13 mouse cellular contexts compared by ENCODE assay signal in genomic region chr15:81990549-81990948, GRCm38 (mm10). TPM values are rescaled to one million over a fixed set of nuclear protein-coding genes. Genes with fewer than 3 reads are reported as not detected.
A peak's percentile ranks its signal among the peaks of the same experiment; 100 is the strongest.
DNase-seq lines count a peak whose midpoint lies in the region; ATAC-seq lines count a peak whose summit lies in the region.
"Had no signal": no experiment of that assay in that cellular context is flagged by ENCODE, and none has a peak within 500 bp of the region (broad histone marks: within the 10 kb centered on the region; RNA-seq: fewer than 3 reads in every experiment).

No protein-coding gene starts in this region.

- H3K9ac ChIP-seq in embryonic facial prominence, embryonic 14.5 days (ENCODE audit: low read depth, low read length), result no peak overlapping the region
- H3K9ac ChIP-seq in stomach, embryonic 14.5 days (replicated peaks; ENCODE audit: low read depth, low read length), result no peak overlapping the region

- peaks cover 29% of the 10 kb centered on the region; the same call in 1 of the 2 replicates for H3K36me3 ChIP-seq in embryonic facial prominence, embryonic 14.5 days (ENCODE audit: control insufficient read depth, insufficient read depth, low read length)
- H3K36me3 ChIP-seq in embryonic facial prominence, embryonic 10.5 days (replicated peaks), result peaks cover 31% of the 10 kb centered on the region
- H3K36me3 ChIP-seq in stomach, embryonic 14.5 days (ENCODE audit: control insufficient read depth, insufficient read depth, low read length), result peaks cover 7% of the 10 kb centered on the region; the same call in 1 of the 2 replicates

- ATAC-seq in embryonic facial prominence, embryonic 14.5 days (ENCODE audit: low read depth), result no peak
- peak; percentile 91 for ATAC-seq in erythroblast, adult 5-6 weeks (replicated peaks; ENCODE audit: low FRiP score, poor library complexity, severe bottlenecking)
- peak; percentile 54; the same call in 1 of the 2 replicates for ATAC-seq in stomach, embryonic 14.5 days (ENCODE audit: insufficient number of reproducible peaks, insufficient read depth, low FRiP score, low read depth)

- WGBS in embryonic facial prominence, embryonic 14.5 days, result 54% methylated on average over 7 of the region's 7 CpGs
- 56% methylated on average over 7 of the region's 7 CpGs for WGBS in embryonic facial prominence, embryonic 10.5 days
- WGBS in stomach, embryonic 14.5 days, result 55% methylated on average over 7 of the region's 7 CpGs

- no peaks in the 10 kb centered on the region for H3K4me1 ChIP-seq in embryonic facial prominence, embryonic 14.5 days (ENCODE audit: control insufficient read depth, insufficient read depth, low read length)
- H3K4me1 ChIP-seq in embryonic facial prominence, embryonic 10.5 days, result peaks cover 8% of the 10 kb centered on the region
- no peaks in the 10 kb centered on the region for H3K4me1 ChIP-seq in stomach, embryonic 14.5 days (ENCODE audit: control insufficient read depth, insufficient read depth, low read length)
- H3K4me1 ChIP-seq: limb, embryonic 10.5 days had no signal

- no peak overlapping the region for H3K4me2 ChIP-seq in embryonic facial prominence, embryonic 14.5 days (ENCODE audit: low read depth, low read length)
- H3K4me2 ChIP-seq in stomach, embryonic 14.5 days (replicated peaks; ENCODE audit: low read depth, low read length), result no peak overlapping the region

- DNase-seq in embryonic facial prominence, embryonic 14.5 days (ENCODE audit: low spot score), result peak; percentile 13
- DNase-seq in embryonic facial prominence, embryonic 10.5 days (ENCODE audit: low spot score), result no peak
- DNase-seq in liver, result peak; percentile 90
- no peak for DNase-seq in layer of hippocampus, adult 18-20 months (ENCODE audit: low spot score in 2 of 2)
- DNase-seq in gastrocnemius, adult 18-20 months (ENCODE audit: low spot score), result no peak
- no peak for DNase-seq in left cerebral cortex, adult 11 months (ENCODE audit: low spot score)
- DNase-seq: kidney, postnatal 25 days had no signal

- no peaks in the 10 kb centered on the region for H3K9me3 ChIP-seq in embryonic facial prominence, embryonic 14.5 days (ENCODE audit: control insufficient read depth, low read length)
- no peaks in the 10 kb centered on the region for H3K9me3 ChIP-seq in embryonic facial prominence, embryonic 10.5 days
- H3K9me3 ChIP-seq in stomach, embryonic 14.5 days (ENCODE audit: control insufficient read depth, low read depth, low read length), result no peaks in the 10 kb centered on the region
- H3K9me3 ChIP-seq: limb, embryonic 10.5 days had no signal

- no peaks in the 10 kb centered on the region for H3K27me3 ChIP-seq in embryonic facial prominence, embryonic 14.5 days (replicated peaks; ENCODE audit: control insufficient read depth, insufficient read depth, low read length)
- no peaks in the 10 kb centered on the region for H3K27me3 ChIP-seq in embryonic facial prominence, embryonic 10.5 days (replicated peaks; ENCODE audit: low read depth, poor library complexity, severe bottlenecking)
- no peaks in the 10 kb centered on the region for H3K27me3 ChIP-seq in stomach, embryonic 14.5 days (ENCODE audit: control insufficient read depth, insufficient read depth, low read length)

- no peak overlapping the region for H3K27ac ChIP-seq in embryonic facial prominence, embryonic 14.5 days (replicated peaks; ENCODE audit: low read depth, low read length)
- no peak overlapping the region for H3K27ac ChIP-seq in embryonic facial prominence, embryonic 10.5 days (replicated peaks)
- H3K27ac ChIP-seq in stomach, embryonic 14.5 days (ENCODE audit: low read length), result no peak overlapping the region
- H3K27ac ChIP-seq: limb, embryonic 10.5 days had no signal

- H3K4me3 ChIP-seq in embryonic facial prominence, embryonic 14.5 days (ENCODE audit: low read depth, low read length), result no peak overlapping the region
- no peak overlapping the region for H3K4me3 ChIP-seq in embryonic facial prominence, embryonic 10.5 days
- H3K4me3 ChIP-seq in stomach, embryonic 14.5 days (ENCODE audit: low read depth, low read length), result no peak overlapping the region
- H3K4me3 ChIP-seq: limb, embryonic 10.5 days had no signal

RNA-seq across cellular contexts. Expression of gene Xrcc6, which starts 2.9 kb away (rescaled TPM):
- polyA plus RNA-seq in embryonic facial prominence, embryonic 14.5 days (2014; fragmentation: Nextera tagmentation; extraction: Ambion mirVana), result 68.4 and 68.8 TPM in 2 replicates
- polyA plus RNA-seq in embryonic facial prominence, embryonic 10.5 days (2016; fragmentation: Nextera tagmentation; extraction: Ambion mirVana), result 100 and 104 TPM in 2 replicates
- total RNA-seq in erythroblast, adult 5-6 weeks (2015; ENCODE audit: low replicate concordance), result 17.6 and 41.7 TPM in 2 replicates
- 23.6 and 52.2 TPM in 2 replicates for total RNA-seq in erythroblast, adult 5-6 weeks (2017; ENCODE audit: low replicate concordance)
- 75.4 and 90.0 TPM in 2 replicates for polyA plus RNA-seq in stomach, embryonic 14.5 days (2014; fragmentation: Nextera tagmentation; extraction: Ambion mirVana)
- total RNA-seq in layer of hippocampus, adult 18-20 months (2021), result 10 to 100 TPM; 26.3 to 27.1 TPM
- total RNA-seq in gastrocnemius, adult 18-20 months (2021), result 10 to 100 TPM; 22.9 to 25.3 TPM

RNA-seq across cellular contexts. Expression of gene 1700029P11Rik, which starts 10.2 kb away (rescaled TPM):
- not detected in 2 replicates for polyA plus RNA-seq in embryonic facial prominence, embryonic 14.5 days (2014; fragmentation: Nextera tagmentation; extraction: Ambion mirVana)
- polyA plus RNA-seq in embryonic facial prominence, embryonic 10.5 days (2016; fragmentation: Nextera tagmentation; extraction: Ambion mirVana), result not detected in 2 replicates
- total RNA-seq in erythroblast, adult 5-6 weeks (2015; ENCODE audit: low replicate concordance), result not detected in 2 replicates
- not detected in 2 replicates for total RNA-seq in erythroblast, adult 5-6 weeks (2017; ENCODE audit: low replicate concordance)
- polyA plus RNA-seq in stomach, embryonic 14.5 days (2014; fragmentation: Nextera tagmentation; extraction: Ambion mirVana), result not detected in 2 replicates
- total RNA-seq in layer of hippocampus, adult 18-20 months (2021), result not detected
- total RNA-seq in gastrocnemius, adult 18-20 months (2021), result not detected
- total RNA-seq: hematopoietic stem cell, adult 5-6 weeks; neutrophil, adult 5-6 weeks had no signal
- polyA plus RNA-seq: forebrain, embryonic 16.5 days; limb, embryonic 10.5 days had no signal

RNA-seq across cellular contexts. Expression of gene Pmm1, which starts 29.8 kb away (rescaled TPM):
- polyA plus RNA-seq in embryonic facial prominence, embryonic 14.5 days (2014; fragmentation: Nextera tagmentation; extraction: Ambion mirVana), result 43.0 and 43.5 TPM in 2 replicates
- 21.9 and 26.9 TPM in 2 replicates for polyA plus RNA-seq in embryonic facial prominence, embryonic 10.5 days (2016; fragmentation: Nextera tagmentation; extraction: Ambion mirVana)
- 2.3 and 20.3 TPM in 2 replicates for total RNA-seq in erythroblast, adult 5-6 weeks (2015; ENCODE audit: low replicate concordance)
- total RNA-seq in erythroblast, adult 5-6 weeks (2017; ENCODE audit: low replicate concordance), result 3.9 and 9.5 TPM in 2 replicates
- 29.9 and 37.2 TPM in 2 replicates for polyA plus RNA-seq in stomach, embryonic 14.5 days (2014; fragmentation: Nextera tagmentation; extraction: Ambion mirVana)
- 100 to 1,000 TPM; 216 to 221 TPM for total RNA-seq in layer of hippocampus, adult 18-20 months (2021)
- total RNA-seq in gastrocnemius, adult 18-20 months (2021), result 10 to 100 TPM; 14.1 to 16.7 TPM

RNA-seq across cellular contexts. Expression of gene Desi1, which starts 43.1 kb away (rescaled TPM):
- 27.2 and 27.7 TPM in 2 replicates for polyA plus RNA-seq in embryonic facial prominence, embryonic 14.5 days (2014; fragmentation: Nextera tagmentation; extraction: Ambion mirVana)
- polyA plus RNA-seq in embryonic facial prominence, embryonic 10.5 days (2016; fragmentation: Nextera tagmentation; extraction: Ambion mirVana), result 35.7 and 38.8 TPM in 2 replicates
- 12.5 and 27.0 TPM in 2 replicates for total RNA-seq in erythroblast, adult 5-6 weeks (2015; ENCODE audit: low replicate concordance)
- total RNA-seq in erythroblast, adult 5-6 weeks (2017; ENCODE audit: low replicate concordance), result 3.6 and 5.0 TPM in 2 replicates
- polyA plus RNA-seq in stomach, embryonic 14.5 days (2014; fragmentation: Nextera tagmentation; extraction: Ambion mirVana), result 24.2 and 26.3 TPM in 2 replicates
- total RNA-seq in layer of hippocampus, adult 18-20 months (2021), result 100 to 1,000 TPM in 1 of 2 experiments, 10 to 100 TPM in 1; 96.5 to 108 TPM
- 10 to 100 TPM; 16.7 to 17.6 TPM for total RNA-seq in gastrocnemius, adult 18-20 months (2021)

RNA-seq across cellular contexts. Expression of gene Csdc2, which starts 54.0 kb away (rescaled TPM):
- polyA plus RNA-seq in embryonic facial prominence, embryonic 14.5 days (2014; fragmentation: Nextera tagmentation; extraction: Ambion mirVana), result 20.2 and 20.9 TPM in 2 replicates
- polyA plus RNA-seq in embryonic facial prominence, embryonic 10.5 days (2016; fragmentation: Nextera tagmentation; extraction: Ambion mirVana), result 8.1 and 8.5 TPM in 2 replicates
- total RNA-seq in erythroblast, adult 5-6 weeks (2015; ENCODE audit: low replicate concordance), result not detected in 2 replicates
- total RNA-seq in erythroblast, adult 5-6 weeks (2017; ENCODE audit: low replicate concordance), result not detected in 2 replicates
- polyA plus RNA-seq in stomach, embryonic 14.5 days (2014; fragmentation: Nextera tagmentation; extraction: Ambion mirVana), result 15.7 and 18.3 TPM in 2 replicates
- total RNA-seq in layer of hippocampus, adult 18-20 months (2021), result 10 to 100 TPM; 71.1 to 72.6 TPM
- 1 to 10 TPM; 1.0 to 1.5 TPM for total RNA-seq in gastrocnemius, adult 18-20 months (2021)
- total RNA-seq: hematopoietic stem cell, adult 5-6 weeks; neutrophil, adult 5-6 weeks had no signal

Comparison
In these comparisons a context has a peak if more than half of its experiments do, and no peak if none do; other contexts are left out.
1. DNase-seq: peak in embryonic facial prominence, embryonic 14.5 days (single experiment) and liver (single experiment); none in embryonic facial prominence, embryonic 10.5 days (single experiment), layer of hippocampus, adult 18-20 months (0 of 2), gastrocnemius, adult 18-20 months (single experiment) and left cerebral cortex, adult 11 months (single experiment).
2. RNA of gene Pmm1, which starts 29.8 kb away (total RNA-seq): 216 to 221 TPM in layer of hippocampus, adult 18-20 months; 14.1 to 16.7 TPM in gastrocnemius, adult 18-20 months and 2.3 to 20.3 TPM in erythroblast, adult 5-6 weeks; every median in the first group is over 10 times any median in the second.